Comparison of ENCODE assay signal across 9 mouse cellular contexts in the genomic region with DNA sequence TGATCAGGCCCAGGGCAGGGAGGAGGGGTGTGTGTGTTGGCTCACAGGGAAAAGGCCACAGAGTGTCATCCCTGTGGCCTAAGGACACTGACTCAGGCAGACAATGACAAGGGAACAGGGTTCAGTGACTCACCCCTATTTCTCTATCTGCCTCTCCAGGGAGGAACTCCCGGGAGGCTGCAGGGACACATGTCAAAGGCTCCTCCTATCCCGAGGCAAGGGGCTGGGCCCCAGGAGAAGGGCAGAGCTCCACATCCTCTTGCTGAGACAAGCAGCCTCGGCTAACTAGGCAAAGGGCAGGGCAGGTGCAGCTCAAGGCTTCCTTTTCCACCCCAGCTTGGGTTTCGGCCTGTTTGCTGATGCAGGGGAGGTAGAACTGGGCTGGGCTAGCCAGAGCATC. TPM values are rescaled to one million over a fixed set of nuclear protein-coding genes. Genes with fewer than 3 reads are reported as not detected.
DNase-seq lines count a peak whose midpoint lies in the region; ATAC-seq and TF ChIP-seq lines count a peak whose summit lies in the region.
"Had no signal": no experiment of that assay in that cellular context is flagged by ENCODE, and none has a peak within 500 bp of the region (broad histone marks: within the 10 kb centered on the region; RNA-seq: fewer than 3 reads in every experiment).

No protein-coding gene starts in this region.

- peaks cover 6% of the 10 kb centered on the region; the same call in 1 of the 2 replicates for H3K79me2 ChIP-seq in liver, adult 2 months (ENCODE audit: control insufficient read depth, insufficient read depth, low read length)

- H3K36me3 ChIP-seq in liver, adult 2 months (ENCODE audit: control insufficient read depth, insufficient read depth, low read length): peaks cover 17% of the 10 kb centered on the region
- peaks cover 24% of the 10 kb centered on the region for H3K36me3 ChIP-seq in intestine, postnatal 0 days (ENCODE audit: control insufficient read depth, insufficient read depth)
- peaks cover 21% of the 10 kb centered on the region for H3K36me3 ChIP-seq in forebrain, postnatal 0 days (ENCODE audit: insufficient read depth)

- no peaks in the 10 kb centered on the region for H3K9me3 ChIP-seq in intestine, postnatal 0 days (ENCODE audit: control insufficient read depth)
- no peaks in the 10 kb centered on the region for H3K9me3 ChIP-seq in forebrain, postnatal 0 days (ENCODE audit: low read length)
- H3K9me3 ChIP-seq: limb, embryonic 12.5 days had no signal

- H3K4me2 ChIP-seq in intestine, postnatal 0 days (replicated peaks; ENCODE audit: low read depth): no peak overlapping the region
- H3K4me2 ChIP-seq in forebrain, postnatal 0 days (ENCODE audit: low read depth): no peak overlapping the region
- H3K4me2 ChIP-seq: limb, embryonic 12.5 days had no signal

- H3K9ac ChIP-seq in liver, adult 2 months (ENCODE audit: low read depth, low read length): peak overlapping the region; percentile 40; the same call in 1 of the 2 replicates
- no peak overlapping the region for H3K9ac ChIP-seq in intestine, postnatal 0 days (ENCODE audit: low read depth, low read length)
- no peak overlapping the region for H3K9ac ChIP-seq in forebrain, postnatal 0 days
- H3K9ac ChIP-seq: limb, embryonic 12.5 days had no signal

- peak; percentile 99 for DNase-seq in liver, adult 2 months (ENCODE audit: extremely low read depth, low read depth, low spot score)
- no peak for DNase-seq in liver
- DNase-seq in adrenal gland, postnatal 25 days: peak; percentile 85
- no peak for DNase-seq in forebrain, postnatal 0 days
- DNase-seq in cerebellum, postnatal 4 days (ENCODE audit: low spot score in 2 of 2): no peak

- peak; percentile 72 for TF ChIP-seq POLR2A in liver, adult 2 months (IDR thresholded peaks at IDR 0.05; ENCODE audit: extremely low read depth, insufficient read depth, low read length)

- H3K27ac ChIP-seq in liver, adult 2 months (replicated peaks; ENCODE audit: insufficient read depth, low read depth, low read length): peak overlapping the region; percentile 95
- H3K27ac ChIP-seq in intestine, postnatal 0 days (ENCODE audit: low read depth, low read length): peak overlapping the region; percentile 61
- H3K27ac ChIP-seq in forebrain, postnatal 0 days (ENCODE audit: low read depth, low read length): no peak overlapping the region
- H3K27ac ChIP-seq: limb, embryonic 12.5 days had no signal

- peaks cover 40% of the 10 kb centered on the region for H3K4me1 ChIP-seq in liver, adult 2 months (ENCODE audit: control insufficient read depth, insufficient read depth, low read length)
- H3K4me1 ChIP-seq in intestine, postnatal 0 days (replicated peaks; ENCODE audit: control insufficient read depth, insufficient read depth, low read length): no peaks in the 10 kb centered on the region; the same call in 1 of the 2 replicates
- no peaks in the 10 kb centered on the region for H3K4me1 ChIP-seq in forebrain, postnatal 0 days (ENCODE audit: insufficient read depth)
- H3K4me1 ChIP-seq: limb, embryonic 12.5 days had no signal

- peak; percentile 92 for ATAC-seq in intestine, postnatal 0 days
- peak; percentile 61 for ATAC-seq in megakaryocyte, adult 5-6 weeks (ENCODE audit: poor library complexity, severe bottlenecking)
- no peak for ATAC-seq in forebrain, postnatal 0 days
- no peak for ATAC-seq in erythroid progenitor cell, adult 5-6 weeks (replicated peaks; ENCODE audit: low FRiP score, poor library complexity, severe bottlenecking)

- 2% methylated on average over 4 of the region's 4 CpGs for WGBS in liver, adult 2 months
- WGBS in intestine, postnatal 0 days: 9% methylated on average over 4 of the region's 4 CpGs
- 37% methylated on average over 4 of the region's 4 CpGs for WGBS in forebrain, postnatal 0 days

- no peak overlapping the region for H3K4me3 ChIP-seq in liver, adult 2 months (ENCODE audit: insufficient read depth, low read depth, low read length)
- H3K4me3 ChIP-seq in intestine, postnatal 0 days (ENCODE audit: low read depth, low read length): no peak overlapping the region
- H3K4me3 ChIP-seq in forebrain, postnatal 0 days (ENCODE audit: low read depth, low read length): no peak overlapping the region
- H3K4me3 ChIP-seq: limb, embryonic 12.5 days had no signal

- no peaks in the 10 kb centered on the region for H3K27me3 ChIP-seq in liver, adult 2 months (ENCODE audit: control insufficient read depth, insufficient read depth, low read length)
- H3K27me3 ChIP-seq in intestine, postnatal 0 days (replicated peaks; ENCODE audit: control insufficient read depth, insufficient read depth, low read length): no peaks in the 10 kb centered on the region
- H3K27me3 ChIP-seq in forebrain, postnatal 0 days (ENCODE audit: insufficient read depth, low read length): no peaks in the 10 kb centered on the region
- H3K27me3 ChIP-seq: limb, embryonic 12.5 days had no signal

- no peak for TF ChIP-seq CTCF in liver, adult 2 months (IDR thresholded peaks at IDR 0.05; ENCODE audit: low read depth, low read length)
- TF ChIP-seq CTCF in intestine, postnatal 0 days (IDR thresholded peaks at IDR 0.05; ENCODE audit: low read depth): no peak
- no peak for TF ChIP-seq CTCF in forebrain, postnatal 0 days (IDR thresholded peaks at IDR 0.05; ENCODE audit: low read depth)

RNA-seq across cellular contexts. Expression of a gene that starts 12.9 kb away (rescaled TPM):
- 15.8 and 25.6 TPM in 2 replicates for total RNA-seq in liver, adult 2 months (2014; rRNA removed)
- polyA plus RNA-seq in liver, adult 2 months (2012; rRNA removed): 20.9 and 21.6 TPM in 2 replicates
- 72.3 and 86.1 TPM in 2 replicates for total RNA-seq in adrenal gland, postnatal 25 days (2021)
- 19.8 and 22.1 TPM in 2 replicates for polyA plus RNA-seq in intestine, postnatal 0 days (2015; fragmentation: Nextera tagmentation; extraction: Ambion mirVana)
- total RNA-seq in megakaryocyte, adult 5-6 weeks (2015): 36.1 and 38.2 TPM in 2 replicates
- 20.3 and 23.8 TPM in 2 replicates for total RNA-seq in megakaryocyte, adult 5-6 weeks (2017)
- 9.2 and 13.0 TPM in 2 replicates for total RNA-seq in forebrain, postnatal 0 days (2014; rRNA removed)
- 11.4 TPM in 2 replicates for polyA plus RNA-seq in forebrain, postnatal 0 days (2015; fragmentation: Nextera tagmentation; extraction: Ambion mirVana)
- 9.7 and 10.5 TPM in 2 replicates for total RNA-seq in erythroid progenitor cell, adult 5-6 weeks (2015; ENCODE audit: low replicate concordance)
- 8.7 and 9.4 TPM in 2 replicates for total RNA-seq in erythroid progenitor cell, adult 5-6 weeks (2017; ENCODE audit: low replicate concordance)

RNA-seq across cellular contexts. Expression of a gene that starts 26.0 kb away (rescaled TPM):
- total RNA-seq in liver, adult 2 months (2014; rRNA removed): 12.3 and 15.6 TPM in 2 replicates
- polyA plus RNA-seq in liver, adult 2 months (2012; rRNA removed): 27.5 and 28.7 TPM in 2 replicates
- 53.8 and 58.7 TPM in 2 replicates for total RNA-seq in adrenal gland, postnatal 25 days (2021)
- polyA plus RNA-seq in intestine, postnatal 0 days (2015; fragmentation: Nextera tagmentation; extraction: Ambion mirVana): 75.9 and 79.2 TPM in 2 replicates
- total RNA-seq in megakaryocyte, adult 5-6 weeks (2015): 65.3 and 85.6 TPM in 2 replicates
- total RNA-seq in megakaryocyte, adult 5-6 weeks (2017): 30.1 and 34.0 TPM in 2 replicates
- total RNA-seq in forebrain, postnatal 0 days (2014; rRNA removed): 41.5 and 48.5 TPM in 2 replicates
- 107 and 112 TPM in 2 replicates for polyA plus RNA-seq in forebrain, postnatal 0 days (2015; fragmentation: Nextera tagmentation; extraction: Ambion mirVana)
- 49.0 and 58.3 TPM in 2 replicates for total RNA-seq in erythroid progenitor cell, adult 5-6 weeks (2015; ENCODE audit: low replicate concordance)
- 18.6 and 46.0 TPM in 2 replicates for total RNA-seq in erythroid progenitor cell, adult 5-6 weeks (2017; ENCODE audit: low replicate concordance)

RNA-seq across cellular contexts. Expression of a gene that starts 26.4 kb away (rescaled TPM):
- 170 and 187 TPM in 2 replicates for total RNA-seq in liver, adult 2 months (2014; rRNA removed)
- 127 TPM in 2 replicates for polyA plus RNA-seq in liver, adult 2 months (2012; rRNA removed)
- 641 and 903 TPM in 2 replicates for total RNA-seq in adrenal gland, postnatal 25 days (2021)
- polyA plus RNA-seq in intestine, postnatal 0 days (2015; fragmentation: Nextera tagmentation; extraction: Ambion mirVana): 192 and 209 TPM in 2 replicates
- 47.0 and 58.7 TPM in 2 replicates for total RNA-seq in megakaryocyte, adult 5-6 weeks (2015)
- 82.3 and 89.4 TPM in 2 replicates for total RNA-seq in megakaryocyte, adult 5-6 weeks (2017)
- 354 and 357 TPM in 2 replicates for total RNA-seq in forebrain, postnatal 0 days (2014; rRNA removed)
- polyA plus RNA-seq in forebrain, postnatal 0 days (2015; fragmentation: Nextera tagmentation; extraction: Ambion mirVana): 234 and 251 TPM in 2 replicates
- 44.4 and 51.5 TPM in 2 replicates for total RNA-seq in erythroid progenitor cell, adult 5-6 weeks (2015; ENCODE audit: low replicate concordance)
- total RNA-seq in erythroid progenitor cell, adult 5-6 weeks (2017; ENCODE audit: low replicate concordance): 72.2 and 113 TPM in 2 replicates

RNA-seq across cellular contexts. Expression of a gene that starts 43.5 kb away (rescaled TPM):
- total RNA-seq in liver, adult 2 months (2014; rRNA removed): 156 and 163 TPM in 2 replicates
- polyA plus RNA-seq in liver, adult 2 months (2012; rRNA removed): 34.6 and 35.0 TPM in 2 replicates
- 111 and 146 TPM in 2 replicates for total RNA-seq in adrenal gland, postnatal 25 days (2021)
- 13.4 and 16.0 TPM in 2 replicates for polyA plus RNA-seq in intestine, postnatal 0 days (2015; fragmentation: Nextera tagmentation; extraction: Ambion mirVana)
- total RNA-seq in megakaryocyte, adult 5-6 weeks (2015): 3.1 and 3.3 TPM in 2 replicates
- 6.5 and 8.6 TPM in 2 replicates for total RNA-seq in megakaryocyte, adult 5-6 weeks (2017)
- total RNA-seq in forebrain, postnatal 0 days (2014; rRNA removed): 60.2 and 71.8 TPM in 2 replicates
- polyA plus RNA-seq in forebrain, postnatal 0 days (2015; fragmentation: Nextera tagmentation; extraction: Ambion mirVana): 21.9 and 27.8 TPM in 2 replicates
- 1.7 and 3.2 TPM in 2 replicates for total RNA-seq in erythroid progenitor cell, adult 5-6 weeks (2015; ENCODE audit: low replicate concordance)
- 1.4 and 2.1 TPM in 2 replicates for total RNA-seq in erythroid progenitor cell, adult 5-6 weeks (2017; ENCODE audit: low replicate concordance)

Comparison
In these comparisons a context has a peak if more than half of its experiments do, and no peak if none do; other contexts are left out.
1. DNase-seq: peak in liver, adult 2 months (single experiment) and adrenal gland, postnatal 25 days (single experiment); none in liver (single experiment), forebrain, postnatal 0 days (single experiment) and cerebellum, postnatal 4 days (0 of 2).
2. ATAC-seq: peak in intestine, postnatal 0 days (single experiment) and megakaryocyte, adult 5-6 weeks (single experiment); none in forebrain, postnatal 0 days (single experiment) and erythroid progenitor cell, adult 5-6 weeks (single experiment).